Mouse (Mus musculus): ENCODE measurements around the gene Dhx36. TPM values are rescaled to one million over a fixed set of nuclear protein-coding genes. Genes with fewer than 3 reads are reported as not detected.

Dhx36 gene
- total RNA-seq, 1 experiment from 2014 or later: 54.8 TPM

- ATAC-seq (replicated peaks; ENCODE audit: low read depth, poor library complexity, severe bottlenecking): peak; percentile 39
Measured at GRCm38 (mm10) chr3:62435923-62436322, 70.9 kb downstream of the Dhx36 start.

DNA sequence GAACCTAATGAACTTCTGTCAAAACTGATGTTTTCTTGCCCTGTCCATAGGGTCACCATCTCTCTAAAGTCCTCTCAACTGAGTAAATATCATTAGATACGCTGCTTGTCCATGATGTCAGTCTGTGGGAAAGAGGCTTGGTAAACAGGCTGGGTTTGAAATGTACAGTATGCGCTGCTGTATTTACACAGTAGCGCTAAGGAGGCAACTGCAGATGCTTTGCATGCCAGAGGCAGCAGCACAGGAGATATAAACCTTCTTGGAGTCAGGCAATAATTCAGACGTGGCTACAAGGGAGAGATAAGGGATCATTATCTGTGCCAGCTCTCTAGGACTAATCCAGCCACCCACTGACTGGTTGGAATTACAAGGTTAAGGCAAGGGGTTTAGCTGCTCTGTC, 73.1 kb downstream of the Dhx36 start:
- no peak for ATAC-seq (replicated peaks; ENCODE audit: low read depth, poor library complexity, severe bottlenecking)

DNA sequence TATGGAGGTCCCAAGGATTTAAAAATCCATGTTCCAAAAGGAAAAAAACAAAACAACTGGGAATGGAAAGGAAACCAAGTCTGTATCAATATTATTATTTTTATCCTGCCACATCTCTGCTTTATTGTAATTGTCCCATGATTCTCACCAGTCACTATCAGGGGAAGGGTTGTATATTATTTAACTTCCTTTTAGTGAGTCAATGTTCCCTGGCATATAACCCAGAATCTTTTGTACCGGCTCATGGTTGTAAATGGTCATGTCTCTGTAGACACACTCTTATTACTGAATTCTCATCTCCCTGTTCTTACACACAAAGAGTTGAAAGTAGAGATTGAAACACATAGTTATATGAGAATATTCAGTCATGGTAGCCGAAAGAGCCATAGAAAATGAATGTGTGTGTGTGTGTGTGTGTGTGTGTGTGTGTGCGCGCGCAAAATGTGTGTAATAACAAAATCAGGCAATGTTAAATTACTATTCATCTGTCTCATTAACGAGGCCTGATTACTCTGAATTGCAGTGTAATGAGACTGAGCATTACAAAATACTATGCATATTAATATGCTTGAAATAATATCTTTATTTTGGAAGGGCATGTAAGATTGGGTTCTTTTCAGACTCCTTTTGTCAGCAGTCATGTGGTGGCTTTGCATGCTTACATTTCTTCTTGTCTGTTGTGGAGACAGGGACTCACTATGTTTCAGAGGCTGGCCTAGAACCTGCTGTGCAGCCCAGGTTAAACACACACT, 88.2 kb downstream of the Dhx36 start:
- ATAC-seq (replicated peaks; ENCODE audit: low read depth, poor library complexity, severe bottlenecking): no peak

Other genes with a start within 250 kb of the Dhx36 start
- gene Arhgef26, start 168.7 kb downstream of the Dhx36 start, total RNA-seq (2017): not detected in 2 replicates
- not detected in 2 replicates for gene Gpr149, start 98.1 kb upstream of the Dhx36 start, total RNA-seq (2017)